Mouse (Mus musculus) c-Kit-positive CD71-positive TER-119-negative erythroid progenitor cells, embryonic 14.5 days (primary cell): ENCODE measurements around the gene Cdc6.
"Not testable (repeated sequence)": the region's sequence is repeated elsewhere in the genome, so short reads cannot be mapped to it uniquely, and the experiment has no call there.

Experiments
- DNase-seq: peaks from one replicate; pipeline ENCODE4 v3.0.0-alpha.2; 2013; ENCODE audit warnings: low read depth

Gene Cdc6

GRCm38 (mm10) chr11:98931513-98932292 lies 24.1 kb downstream of the Cdc6 start:
- no peak for DNase-seq

DNA sequence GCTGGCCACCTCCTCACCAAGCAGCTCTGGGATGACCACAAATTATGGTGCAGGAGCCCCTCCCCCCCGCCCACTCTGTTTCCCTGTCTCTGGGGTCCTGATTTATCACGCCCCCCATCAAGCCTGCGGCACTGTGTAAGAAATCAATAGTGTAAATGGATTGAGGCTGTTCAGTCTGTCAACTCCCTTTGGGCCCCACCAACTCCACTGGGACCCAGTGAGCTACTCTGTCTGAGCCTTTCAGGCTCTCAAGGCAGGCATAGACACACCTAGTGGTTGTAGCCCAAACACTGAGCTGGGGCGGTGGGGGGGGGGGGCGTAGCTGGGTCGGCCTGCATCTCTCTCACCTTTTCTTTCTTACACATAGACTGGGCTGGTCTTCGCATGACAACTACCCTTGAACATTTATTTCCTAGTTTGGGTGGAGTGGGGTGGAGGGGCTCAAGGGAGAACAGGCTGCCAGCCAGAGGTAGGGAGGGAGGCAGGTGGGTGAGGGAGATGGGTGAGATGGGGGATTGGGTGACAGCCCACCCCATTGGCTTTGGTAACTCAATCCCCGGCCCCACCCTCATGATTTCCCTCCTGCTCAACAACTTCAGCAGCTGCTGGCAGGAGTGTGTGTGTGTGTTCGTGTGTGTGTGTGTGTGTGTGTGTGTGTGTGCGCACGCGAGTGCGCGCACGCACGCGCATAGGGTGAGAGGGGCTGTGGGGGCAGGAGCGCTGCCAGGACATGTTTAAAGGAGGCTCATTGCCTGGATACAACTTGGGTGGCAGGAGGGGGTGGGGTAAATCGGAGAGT lies 24.9 kb downstream of the Cdc6 start:
- DNase-seq: no peak

DNA sequence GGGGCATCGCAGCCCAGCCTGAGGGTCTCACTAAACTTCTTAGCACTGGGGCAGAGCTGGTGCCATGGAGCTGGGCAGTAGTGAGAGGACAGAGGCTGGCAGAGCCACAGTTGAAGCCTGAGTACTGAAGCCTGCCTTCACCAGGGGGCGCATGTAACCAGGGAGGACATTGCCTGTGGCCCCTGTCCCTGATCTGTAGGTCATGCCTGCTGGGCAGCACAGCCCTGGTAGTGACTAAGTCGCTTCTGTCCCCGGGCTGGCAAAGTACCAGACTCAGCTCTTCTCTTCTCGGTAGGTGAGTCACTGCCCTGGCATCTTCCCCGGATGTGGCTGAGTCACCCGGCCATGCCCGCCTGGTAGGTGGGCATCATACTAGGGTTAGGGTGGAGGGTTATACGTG lies 25.6 kb downstream of the Cdc6 start:
- no peak for DNase-seq

DNA sequence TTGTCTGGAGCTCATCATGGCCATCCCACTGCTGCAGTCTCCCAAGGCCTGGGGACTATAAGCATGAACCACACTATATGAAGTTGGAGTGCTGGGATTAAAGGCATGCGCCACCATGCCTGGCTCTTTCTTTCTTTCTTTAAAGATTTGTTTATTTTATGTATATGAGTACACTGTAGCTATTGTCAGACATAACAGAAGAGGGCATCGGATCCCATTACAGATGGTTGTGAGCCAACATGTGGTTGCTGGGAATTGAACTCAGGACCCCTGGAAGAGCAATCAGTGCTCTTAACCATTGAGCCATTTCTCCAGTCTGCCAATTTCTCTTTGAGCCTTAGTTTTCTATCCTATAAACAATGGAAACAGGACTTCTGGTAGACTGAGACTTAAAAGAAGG lies 26.2 kb downstream of the Cdc6 start:
- not testable (repeated sequence) for DNase-seq

- no peak for DNase-seq
These were observed 26.8 kb downstream of the Cdc6 start for GRCm38 (mm10) chr11:98934367-98934766.

DNA sequence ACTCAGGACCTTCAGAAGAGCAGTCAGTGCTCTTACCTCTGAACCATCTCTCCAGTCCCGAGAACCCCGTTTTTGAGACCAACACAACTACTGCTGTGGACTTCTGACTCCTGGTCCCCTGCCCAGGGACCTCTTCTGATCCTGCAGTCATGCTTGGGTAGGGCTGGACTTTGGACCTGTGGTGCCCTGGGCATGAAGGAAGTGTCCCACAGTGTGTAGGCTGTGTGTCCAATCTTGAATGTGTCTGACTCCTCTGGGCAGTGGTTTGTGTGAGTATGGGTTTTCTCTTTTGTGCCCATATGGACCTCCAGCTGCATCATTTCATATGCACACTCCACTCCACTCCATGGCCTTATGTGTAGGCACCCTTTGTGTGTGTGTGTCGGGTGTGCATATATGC lies 27.5 kb downstream of the Cdc6 start:
- no peak for DNase-seq

GRCm38 (mm10) chr11:98936170-98936569 lies 28.6 kb downstream of the Cdc6 start:
- no peak for DNase-seq

GRCm38 (mm10) chr11:98936606-98937409 lies 29.2 kb downstream of the Cdc6 start:
- no peak for DNase-seq

DNA sequence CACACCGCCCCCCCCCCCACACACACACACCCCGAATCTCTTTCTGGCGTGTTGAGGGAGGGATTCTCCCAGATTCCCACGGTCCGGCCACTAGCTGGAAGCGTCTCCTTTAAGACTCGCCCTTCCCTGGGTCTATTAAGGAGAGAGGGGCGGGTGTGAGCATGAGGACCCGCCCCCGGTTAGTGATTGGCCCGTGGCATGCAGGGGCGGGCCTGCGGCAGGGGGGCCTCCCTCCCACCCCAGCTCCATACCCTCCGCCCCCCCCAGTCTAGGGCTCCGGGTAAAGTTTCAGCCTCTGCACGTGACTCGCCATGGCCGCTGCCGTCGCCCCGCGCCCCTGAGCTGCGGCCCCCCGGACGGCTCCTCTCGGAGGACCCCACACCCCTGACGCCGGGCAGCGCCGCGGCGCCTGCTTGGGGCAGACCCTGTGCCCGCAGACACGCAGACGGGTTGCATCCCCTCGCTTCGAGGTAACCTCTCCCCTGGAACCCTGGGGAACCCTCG lies 29.9 kb downstream of the Cdc6 start:
- peak; percentile 70 for DNase-seq

DNA sequence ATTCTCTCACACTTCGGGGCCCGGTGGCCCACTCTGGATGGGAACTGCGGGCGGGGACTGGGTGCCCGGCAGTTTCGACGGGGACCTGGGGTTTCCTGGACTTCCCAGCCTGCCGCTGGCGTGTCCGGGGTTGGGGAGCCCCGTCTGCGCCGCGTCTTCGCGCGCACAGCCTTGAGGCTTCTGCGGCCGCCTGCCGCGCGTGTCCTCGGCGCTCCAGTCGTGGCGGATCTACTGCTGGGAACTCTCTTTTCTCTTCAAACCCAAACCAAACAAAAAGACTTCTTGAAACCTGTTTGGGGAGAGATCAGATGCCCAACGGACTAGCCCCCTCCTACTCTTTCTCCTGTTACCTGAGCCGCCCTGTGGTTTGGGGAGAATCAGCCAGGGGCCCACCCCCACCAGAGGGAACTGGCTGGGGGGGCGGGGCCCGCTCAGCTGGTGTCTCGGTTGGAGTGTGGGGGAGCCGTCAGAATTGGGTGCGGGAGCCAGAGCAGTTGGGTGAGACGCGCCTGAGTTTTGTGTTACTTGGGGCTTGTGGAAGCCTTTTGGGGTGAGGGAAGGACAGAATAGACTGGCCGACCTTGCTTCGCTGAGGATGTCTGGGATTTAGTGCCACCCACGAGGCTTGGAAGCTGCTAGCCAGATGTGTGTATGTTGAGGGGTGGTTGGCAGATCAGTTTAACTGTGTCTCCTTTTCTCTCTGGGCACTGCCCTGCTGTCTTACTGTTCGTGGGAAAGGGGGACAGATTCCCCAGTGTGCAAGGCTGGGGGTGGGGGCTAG lies 30.5 kb downstream of the Cdc6 start:
- DNase-seq: no peak

- no peak for DNase-seq
These were observed 31.1 kb downstream of the Cdc6 start for GRCm38 (mm10) chr11:98938701-98939083.

GRCm38 (mm10) chr11:98939084-98939952 lies 31.7 kb downstream of the Cdc6 start:
- no peak for DNase-seq

DNA sequence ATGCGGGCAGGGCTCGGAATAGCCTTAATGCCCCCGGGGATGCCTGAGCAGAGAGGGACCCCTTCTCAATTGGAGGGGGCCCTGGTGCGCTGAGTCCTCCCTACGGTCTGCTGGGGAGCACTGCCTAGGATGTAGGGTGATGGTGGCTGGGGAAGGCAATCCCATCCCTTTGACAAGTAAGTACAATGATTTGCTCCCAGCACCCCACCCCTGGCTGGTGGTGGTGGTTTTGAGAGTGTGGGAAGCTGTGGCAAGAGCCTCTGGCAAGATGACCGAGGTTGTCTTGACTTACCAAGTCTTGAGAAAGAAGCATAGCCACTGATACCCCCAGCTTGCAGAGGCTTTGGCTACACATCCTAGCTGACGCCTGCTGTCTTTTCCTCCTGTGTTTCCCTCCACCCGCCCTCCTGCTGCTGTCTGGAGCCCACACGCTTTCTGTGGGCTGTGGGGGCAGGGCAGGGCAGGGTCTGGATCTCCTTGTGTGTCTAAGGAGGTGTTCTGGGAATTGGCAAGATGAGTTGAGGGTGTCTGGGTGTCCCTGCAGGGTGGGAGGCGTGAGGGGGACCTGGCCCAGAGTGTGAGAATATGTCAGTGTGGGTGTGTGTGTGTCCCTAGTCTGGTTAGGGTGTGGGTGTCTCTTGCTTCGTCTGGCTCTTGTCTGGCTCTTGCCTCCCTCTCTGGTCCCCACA lies 32.5 kb downstream of the Cdc6 start:
- no peak for DNase-seq

DNA sequence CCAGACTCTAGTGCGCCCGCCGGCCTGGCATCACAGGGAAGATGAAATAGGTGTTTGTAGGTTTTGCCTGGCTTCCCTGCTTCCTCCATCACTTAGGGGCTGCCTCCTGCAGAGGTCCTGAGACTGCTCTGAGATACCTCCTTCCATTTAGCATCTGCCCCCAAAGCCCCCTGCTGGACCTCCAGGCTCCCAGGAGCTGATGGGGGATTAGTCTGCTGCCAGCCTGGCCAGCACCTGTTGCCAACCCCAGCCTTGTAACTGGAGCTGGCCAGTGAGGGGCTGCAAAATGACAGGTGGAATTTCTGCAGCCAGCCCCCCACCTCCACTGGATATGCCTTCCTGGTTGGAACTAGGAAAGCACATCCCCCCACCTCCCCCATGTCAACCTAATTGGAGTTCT lies 33.2 kb downstream of the Cdc6 start:
- DNase-seq: no peak

DNA sequence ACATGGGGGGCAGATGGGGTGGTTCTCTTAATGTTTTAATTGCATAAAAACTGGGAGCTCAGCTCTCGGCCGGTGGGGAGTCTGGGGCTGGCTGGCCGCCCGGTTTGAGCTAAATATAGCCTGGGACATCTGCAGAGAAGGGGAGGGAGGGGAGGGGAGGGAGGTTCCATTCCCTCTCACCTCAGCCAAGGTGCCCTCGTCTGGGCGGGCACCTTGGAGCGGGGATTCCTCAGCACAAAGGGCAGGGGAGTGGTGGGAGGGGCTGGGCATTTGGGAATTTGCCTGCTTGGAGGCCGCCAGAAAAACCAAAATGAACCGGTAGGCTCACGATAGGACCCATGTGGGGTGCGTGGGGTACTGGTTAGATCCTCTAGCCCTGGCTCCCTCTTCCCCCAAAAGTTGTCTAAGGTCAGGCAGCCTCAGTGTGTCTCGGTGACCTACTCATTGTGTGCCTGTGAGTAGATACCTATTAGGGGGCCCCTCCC lies 33.8 kb downstream of the Cdc6 start:
- no peak for DNase-seq

DNA sequence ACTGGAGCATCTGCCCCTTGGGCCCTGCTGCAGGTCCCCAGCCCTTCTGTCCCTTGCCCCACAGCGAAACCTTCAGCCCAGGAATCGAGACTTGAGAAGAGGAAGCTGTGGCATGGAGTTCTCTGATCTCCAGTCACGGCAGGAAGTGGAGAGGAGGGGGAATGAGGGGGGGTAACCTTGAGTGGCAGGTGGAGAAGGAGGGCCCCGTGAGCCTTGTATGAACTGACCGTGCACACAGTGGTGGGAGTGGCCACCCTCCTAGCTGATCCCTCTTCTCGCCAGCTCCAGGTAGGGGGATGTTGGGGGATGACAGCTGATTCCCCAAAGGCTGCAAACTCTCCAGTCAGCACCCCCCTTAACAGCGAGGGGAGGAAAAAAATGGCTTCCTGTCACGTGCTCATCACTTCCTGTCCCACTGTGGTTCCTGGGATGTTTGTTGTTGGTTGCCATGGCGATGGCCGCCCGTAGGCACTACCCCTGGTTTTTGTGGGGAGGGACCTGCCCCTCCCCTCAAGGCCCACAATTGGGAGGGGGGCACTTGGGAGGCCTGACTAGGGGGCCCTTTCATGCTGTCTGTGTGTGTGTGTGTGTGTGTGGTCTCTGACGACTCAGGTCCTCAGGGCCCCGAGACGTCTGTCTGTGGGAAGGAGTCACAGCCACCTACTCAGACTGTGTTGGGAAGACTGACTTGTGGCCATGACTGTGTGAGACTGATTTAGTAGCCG lies 34.4 kb downstream of the Cdc6 start:
- DNase-seq: peak; percentile 78

GRCm38 (mm10) chr11:98942555-98942922 lies 34.9 kb downstream of the Cdc6 start:
- DNase-seq: no peak

DNA sequence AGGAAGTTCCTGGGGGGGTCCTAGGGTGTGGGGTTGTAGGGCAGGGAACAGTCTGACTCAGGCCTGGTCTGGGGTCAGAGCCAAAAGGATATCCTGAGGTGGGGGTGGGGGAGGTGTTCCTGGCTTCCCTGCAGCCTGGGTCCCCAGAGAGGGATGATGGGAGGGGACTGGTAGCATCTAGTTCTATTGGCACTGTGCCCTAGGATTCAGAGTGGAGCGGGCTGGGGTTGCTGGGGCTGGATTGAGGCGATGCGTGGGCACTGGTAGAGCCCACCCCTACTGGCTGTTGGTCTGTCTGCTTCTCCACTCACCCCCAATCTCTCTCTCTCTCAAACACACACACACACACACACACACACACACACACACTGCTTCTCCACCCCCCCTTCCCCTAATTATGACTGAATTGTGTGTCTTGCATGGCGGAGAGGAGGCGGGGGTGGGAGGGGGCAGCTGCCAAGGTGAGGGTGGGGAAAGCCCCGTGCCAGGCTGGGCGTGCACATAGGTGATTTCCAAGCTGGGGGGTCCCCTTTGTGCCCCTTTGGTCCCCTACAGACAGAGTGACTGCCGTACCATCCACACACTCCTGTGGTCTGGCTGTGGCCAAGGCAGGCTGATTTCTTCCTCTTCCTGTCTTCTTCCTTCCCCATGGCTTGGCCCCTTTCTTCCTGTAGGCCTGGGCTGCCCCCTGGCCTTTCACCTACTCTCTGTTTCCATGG lies 35.5 kb downstream of the Cdc6 start:
- no peak for DNase-seq
